Mouse (Mus musculus): ENCODE data around the gene Gstp3.

GRCm38 (mm10) chr19:4103792-4104191 is 44.4 kb upstream of the Gstp3 start:
- TF ChIP-seq CTCF (IDR thresholded peaks at IDR 0.05; ENCODE audit: control insufficient read depth, insufficient read depth, insufficient replicate concordance, low read depth, low read length) (no peak), POLR2A (IDR thresholded peaks at IDR 0.05; ENCODE audit: control insufficient read depth, low read depth, low read length) (no peak)

All from testis, adult 2 months (tissue).